Mouse (Mus musculus): Measurements from ENCODE around the gene Pth1r. TPM values are rescaled to one million over a fixed set of nuclear protein-coding genes. Genes with fewer than 3 reads are reported as not detected.

Gene Pth1r
- not detected for polyA plus RNA-seq (2014; fragmentation: Illumina TruSeq; extraction: RNeasy Lipid Tissue Mini Kit (QIAGEN cat#74804); ENCODE audit: low read depth, low replicate concordance)

GRCm38 (mm10) chr9:110746961-110747360 is at the start of gene Pth1r:
Gene Pth1r, minus strand, starts transcription at chr9:110747145.

DNA sequence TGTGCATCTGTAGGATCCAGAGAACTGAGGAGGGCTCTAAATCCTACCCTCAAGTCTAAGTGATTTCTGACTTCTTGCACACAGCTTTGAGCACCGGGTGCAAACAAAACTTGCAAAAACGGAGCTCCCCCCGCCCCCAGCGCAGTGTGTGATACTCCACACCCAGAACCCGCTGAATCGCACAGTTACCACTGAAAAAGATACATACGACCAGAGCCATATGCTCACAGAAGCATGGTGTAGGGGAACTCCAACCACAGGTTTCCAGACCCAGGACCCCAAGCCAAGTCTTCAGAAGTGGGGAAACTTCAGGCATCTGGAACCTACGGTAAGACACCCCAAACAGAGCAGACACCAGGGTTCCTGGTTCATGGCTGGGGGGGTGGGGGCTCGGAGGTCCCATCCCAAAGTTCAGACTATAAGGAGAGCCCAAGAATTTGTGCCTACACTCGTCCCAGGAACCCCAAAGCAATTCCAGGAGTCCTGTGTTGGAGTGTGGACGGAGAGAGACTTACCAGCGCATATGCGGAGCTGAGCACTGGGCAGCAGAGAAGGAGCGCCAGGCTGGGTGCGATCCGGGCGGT is 5.1 kb downstream of the Pth1r start, which contains the start of gene Myl3:
Myl3 (plus strand) TSS at position 151 of the 584 bp plus-strand sequence.

Other genes starting within 250 kb of the Pth1r start
- 94.4 TPM for gene Setd2, start 214.5 kb downstream of the Pth1r start, polyA plus RNA-seq (2014; fragmentation: Illumina TruSeq; extraction: RNeasy Lipid Tissue Mini Kit (QIAGEN cat#74804); ENCODE audit: low read depth, low replicate concordance)
- 0.82 TPM for gene Nradd, start 122.7 kb downstream of the Pth1r start, polyA plus RNA-seq (2014; fragmentation: Illumina TruSeq; extraction: RNeasy Lipid Tissue Mini Kit (QIAGEN cat#74804); ENCODE audit: low read depth, low replicate concordance)
- gene Nbeal2, start 93.0 kb downstream of the Pth1r start, polyA plus RNA-seq (2014; fragmentation: Illumina TruSeq; extraction: RNeasy Lipid Tissue Mini Kit (QIAGEN cat#74804); ENCODE audit: low read depth, low replicate concordance): not detected
- gene Ccdc12, start 90.6 kb downstream of the Pth1r start, polyA plus RNA-seq (2014; fragmentation: Illumina TruSeq; extraction: RNeasy Lipid Tissue Mini Kit (QIAGEN cat#74804); ENCODE audit: low read depth, low replicate concordance): not detected
- gene Myl3, start 5.3 kb downstream of the Pth1r start, polyA plus RNA-seq (2014; fragmentation: Illumina TruSeq; extraction: RNeasy Lipid Tissue Mini Kit (QIAGEN cat#74804); ENCODE audit: low read depth, low replicate concordance): not detected
- gene Prss42, start 51.0 kb upstream of the Pth1r start, polyA plus RNA-seq (2014; fragmentation: Illumina TruSeq; extraction: RNeasy Lipid Tissue Mini Kit (QIAGEN cat#74804); ENCODE audit: low read depth, low replicate concordance): not detected
- not detected for gene Prss44, start 66.8 kb upstream of the Pth1r start, polyA plus RNA-seq (2014; fragmentation: Illumina TruSeq; extraction: RNeasy Lipid Tissue Mini Kit (QIAGEN cat#74804); ENCODE audit: low read depth, low replicate concordance)
- gene Prss43, start 79.5 kb upstream of the Pth1r start, polyA plus RNA-seq (2014; fragmentation: Illumina TruSeq; extraction: RNeasy Lipid Tissue Mini Kit (QIAGEN cat#74804); ENCODE audit: low read depth, low replicate concordance): not detected
- not detected for gene Prss45, start 87.4 kb upstream of the Pth1r start, polyA plus RNA-seq (2014; fragmentation: Illumina TruSeq; extraction: RNeasy Lipid Tissue Mini Kit (QIAGEN cat#74804); ENCODE audit: low read depth, low replicate concordance)
- gene Prss46, start 97.4 kb upstream of the Pth1r start, polyA plus RNA-seq (2014; fragmentation: Illumina TruSeq; extraction: RNeasy Lipid Tissue Mini Kit (QIAGEN cat#74804); ENCODE audit: low read depth, low replicate concordance): not detected
- gene Prss50, start 110.8 kb upstream of the Pth1r start, polyA plus RNA-seq (2014; fragmentation: Illumina TruSeq; extraction: RNeasy Lipid Tissue Mini Kit (QIAGEN cat#74804); ENCODE audit: low read depth, low replicate concordance): not detected
- 2.3 TPM for gene Als2cl, start 132.7 kb upstream of the Pth1r start, polyA plus RNA-seq (2014; fragmentation: Illumina TruSeq; extraction: RNeasy Lipid Tissue Mini Kit (QIAGEN cat#74804); ENCODE audit: low read depth, low replicate concordance)
- gene Tmie, start 133.0 kb upstream of the Pth1r start, polyA plus RNA-seq (2014; fragmentation: Illumina TruSeq; extraction: RNeasy Lipid Tissue Mini Kit (QIAGEN cat#74804); ENCODE audit: low read depth, low replicate concordance): 0.87 TPM
- not detected for gene Fam240a, start 169.7 kb upstream of the Pth1r start, polyA plus RNA-seq (2014; fragmentation: Illumina TruSeq; extraction: RNeasy Lipid Tissue Mini Kit (QIAGEN cat#74804); ENCODE audit: low read depth, low replicate concordance)
- 0.41 TPM for gene Tdgf1, start 199.0 kb upstream of the Pth1r start, polyA plus RNA-seq (2014; fragmentation: Illumina TruSeq; extraction: RNeasy Lipid Tissue Mini Kit (QIAGEN cat#74804); ENCODE audit: low read depth, low replicate concordance)
- gene Lrrc2, start 204.4 kb upstream of the Pth1r start, polyA plus RNA-seq (2014; fragmentation: Illumina TruSeq; extraction: RNeasy Lipid Tissue Mini Kit (QIAGEN cat#74804); ENCODE audit: low read depth, low replicate concordance): 36.4 TPM
- gene Rtp3, start 243.4 kb upstream of the Pth1r start, polyA plus RNA-seq (2014; fragmentation: Illumina TruSeq; extraction: RNeasy Lipid Tissue Mini Kit (QIAGEN cat#74804); ENCODE audit: low read depth, low replicate concordance): 3.6 TPM

Data from adrenal gland, adult 10 weeks (tissue).